Mouse (Mus musculus): ENCODE results near the gene Tspan31. TPM values are rescaled to one million over a fixed set of nuclear protein-coding genes. Genes with fewer than 3 reads are reported as not detected.
"Not testable (repeated sequence)": the region's sequence is repeated elsewhere in the genome, so short reads cannot be mapped to it uniquely, and the experiment has no call there.

The Tspan31 gene
- polyA plus RNA-seq, 1 experiment from 2014 or later, result 71.7 TPM

DNA sequence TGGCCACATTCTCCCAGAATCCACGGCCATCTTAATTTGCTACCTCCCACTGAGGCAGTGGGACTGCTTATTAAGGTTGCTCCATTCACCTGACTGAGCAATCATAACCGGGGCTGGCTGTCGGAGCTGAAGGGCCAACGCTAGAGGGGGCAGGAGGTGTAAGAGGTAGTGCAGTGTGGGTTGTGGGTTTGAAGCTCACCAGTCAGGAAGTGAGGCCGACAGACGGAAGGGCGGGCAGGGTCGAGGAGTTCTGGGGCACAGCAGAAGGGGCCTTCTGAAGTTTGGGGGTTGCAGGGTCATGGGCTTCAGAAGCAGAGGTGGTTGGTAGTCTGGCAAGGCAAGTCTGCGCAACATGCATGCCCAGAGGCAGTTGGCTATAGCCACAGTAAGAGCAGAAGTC is 5.0 kb upstream of the Tspan31 start, which contains the start of gene Agap2:
Gene Agap2, plus strand, starts transcription at position 205 of the 400 bp plus-strand sequence.
- H3K4me3 ChIP-seq (replicated peaks; ENCODE audit: low read depth, low read length), result no peak within 1 kb of the TSS
- H3K4me1 ChIP-seq (ENCODE audit: control insufficient read depth, insufficient read depth, low read length), result peaks cover 21% of the 10 kb centered on the region
- H3K9me3 ChIP-seq (ENCODE audit: control insufficient read depth, low read length), result no peaks in the 10 kb centered on the region
- H3K27me3 ChIP-seq (ENCODE audit: control insufficient read depth, insufficient read depth, low read length), result 0 out of 2 replicates have a peak, but pooled peaks cover 7% of the 10 kb centered on the region
- ATAC-seq (ENCODE audit: low FRiP score, low TSS enrichment), result no peak
- H3K4me2 ChIP-seq (ENCODE audit: low read length), result no peak within 1 kb of the TSS
- 68% methylated on average over 9 of the region's 9 CpGs for WGBS
- DNase-seq, result no peak
- H3K9ac ChIP-seq (replicated peaks; ENCODE audit: low read length), result no peak within 1 kb of the TSS
- no peaks in the 10 kb centered on the region for H3K36me3 ChIP-seq (ENCODE audit: control insufficient read depth, insufficient read depth, low read length)
- H3K27ac ChIP-seq (replicated peaks; ENCODE audit: low read depth, low read length), result no peak within 1 kb of the TSS

DNA sequence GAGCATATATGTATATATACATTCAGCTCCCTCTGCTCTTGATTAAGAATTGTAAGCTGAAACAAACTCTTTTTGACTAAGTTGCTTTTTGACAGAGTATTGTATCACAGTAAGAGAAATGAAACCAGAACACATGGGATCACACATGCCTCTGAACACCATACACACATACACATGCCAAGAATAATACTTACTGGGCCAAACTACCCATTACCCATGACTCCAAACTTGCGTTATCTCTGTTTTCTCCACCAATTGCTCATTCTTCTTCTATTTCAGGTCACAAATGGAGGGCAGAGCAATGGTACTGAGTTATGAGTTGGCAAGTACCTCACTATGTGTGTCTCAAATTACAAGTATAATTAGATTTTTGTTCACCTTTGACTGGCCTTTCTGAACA is 3.9 kb upstream of the Tspan31 start:
- H3K9ac ChIP-seq (replicated peaks; ENCODE audit: low read length), result no peak overlapping the region
- no peak overlapping the region for H3K4me3 ChIP-seq (replicated peaks; ENCODE audit: low read depth, low read length)
- no peak for DNase-seq
- 97% methylated on average over 1 of the region's 1 CpGs for WGBS
- peaks cover 22% of the 10 kb centered on the region for H3K4me1 ChIP-seq (ENCODE audit: control insufficient read depth, insufficient read depth, low read length)
- no peak for ATAC-seq (ENCODE audit: low FRiP score, low TSS enrichment)
- H3K9me3 ChIP-seq (ENCODE audit: control insufficient read depth, low read length), result no peaks in the 10 kb centered on the region
- no peaks in the 10 kb centered on the region for H3K36me3 ChIP-seq (ENCODE audit: control insufficient read depth, insufficient read depth, low read length)
- H3K27ac ChIP-seq (replicated peaks; ENCODE audit: low read depth, low read length), result no peak overlapping the region
- H3K4me2 ChIP-seq (ENCODE audit: low read length), result no peak overlapping the region
- no peaks in the 10 kb centered on the region for H3K27me3 ChIP-seq (ENCODE audit: control insufficient read depth, insufficient read depth, low read length)

DNA sequence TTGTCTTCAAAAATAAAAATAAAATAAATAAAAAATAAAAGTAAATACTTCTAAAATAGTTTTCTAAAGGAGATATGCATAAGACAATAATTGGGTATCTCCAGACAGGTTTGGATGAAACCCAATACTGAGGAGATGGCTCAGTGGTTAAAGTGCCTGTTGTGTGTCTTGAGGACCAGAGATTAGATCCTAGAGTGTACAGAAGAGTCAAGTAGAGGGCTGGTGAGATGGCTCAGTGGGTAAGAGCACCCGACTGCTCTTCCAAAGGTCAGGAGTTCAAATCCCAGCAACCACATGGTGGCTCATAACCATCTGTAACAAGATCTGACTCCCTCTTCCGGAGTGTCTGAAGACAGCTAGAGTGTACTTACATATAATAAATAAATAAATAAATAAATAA is 2.9 kb upstream of the Tspan31 start:
- ATAC-seq (ENCODE audit: low FRiP score, low TSS enrichment); DNase-seq; H3K36me3 ChIP-seq (ENCODE audit: control insufficient read depth, insufficient read depth, low read length); H3K4me2 ChIP-seq (ENCODE audit: low read length); H3K27me3 ChIP-seq (ENCODE audit: control insufficient read depth, insufficient read depth, low read length); H3K4me3 ChIP-seq (replicated peaks; ENCODE audit: low read depth, low read length); H3K27ac ChIP-seq (replicated peaks; ENCODE audit: low read depth, low read length); H3K9ac ChIP-seq (replicated peaks; ENCODE audit: low read length); H3K9me3 ChIP-seq (ENCODE audit: control insufficient read depth, low read length): not testable (repeated sequence)
- 92% methylated on average over 2 of the region's 2 CpGs for WGBS
- H3K4me1 ChIP-seq (ENCODE audit: control insufficient read depth, insufficient read depth, low read length), result peaks cover 20% of the 10 kb centered on the region

DNA sequence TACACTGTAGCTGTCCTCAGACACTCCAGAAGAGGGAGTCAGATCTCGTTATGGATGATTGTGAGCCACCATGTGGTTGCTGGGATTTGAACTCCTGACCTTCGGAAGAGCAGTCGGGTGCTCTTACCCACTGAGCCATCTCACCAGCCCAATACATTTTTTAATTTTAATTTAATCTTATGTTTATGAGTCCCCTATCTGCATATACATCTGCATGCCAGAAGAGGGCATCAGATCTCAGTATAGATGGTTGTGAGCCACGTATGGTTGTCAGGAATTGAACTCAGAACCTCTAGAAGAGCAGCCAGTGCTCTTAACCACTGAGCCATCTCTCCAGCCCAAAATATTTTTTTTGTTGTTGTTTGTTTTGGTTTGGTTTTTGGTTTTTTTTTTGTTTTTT is 2.2 kb upstream of the Tspan31 start:
- H3K4me3 ChIP-seq (replicated peaks; ENCODE audit: low read depth, low read length); H3K27me3 ChIP-seq (ENCODE audit: control insufficient read depth, insufficient read depth, low read length); ATAC-seq (ENCODE audit: low FRiP score, low TSS enrichment); H3K9ac ChIP-seq (replicated peaks; ENCODE audit: low read length); H3K9me3 ChIP-seq (ENCODE audit: control insufficient read depth, low read length); DNase-seq; H3K27ac ChIP-seq (replicated peaks; ENCODE audit: low read depth, low read length); H3K4me2 ChIP-seq (ENCODE audit: low read length): not testable (repeated sequence)
- Histone ChIP-seq H3K36me3 (ENCODE audit: control insufficient read depth, insufficient read depth, low read length) (peaks cover 12% of the 10 kb centered on the region), H3K4me1 (ENCODE audit: control insufficient read depth, insufficient read depth, low read length) (peaks cover 14% of the 10 kb centered on the region)
- WGBS, result 85% methylated on average over 4 of the region's 4 CpGs

DNA sequence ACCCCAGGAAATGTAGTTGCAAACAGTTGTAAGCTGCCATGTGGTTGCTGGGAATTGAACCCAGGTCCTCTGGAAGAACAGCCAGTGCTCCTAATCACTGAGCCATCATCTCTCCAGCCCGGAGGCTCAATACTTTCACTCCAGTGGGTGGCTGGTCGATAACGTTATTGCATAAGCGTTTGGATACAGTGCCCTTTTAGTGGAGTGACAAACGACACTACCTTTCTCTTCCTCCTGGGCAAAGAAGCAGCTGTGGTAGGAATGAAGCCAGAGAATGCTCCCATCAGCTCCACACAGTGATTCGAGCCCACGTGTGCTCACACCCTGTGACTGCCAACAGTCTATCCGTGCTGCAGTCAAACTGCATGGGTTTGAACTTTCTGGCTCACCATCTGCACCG is 1.1 kb upstream of the Tspan31 start:
- ATAC-seq (ENCODE audit: low FRiP score, low TSS enrichment) (no peak), DNase-seq (no peak)
- peak overlapping the region; percentile 54 for H3K4me3 ChIP-seq (replicated peaks; ENCODE audit: low read depth, low read length)
- H3K27me3 ChIP-seq (ENCODE audit: control insufficient read depth, insufficient read depth, low read length), result no peaks in the 10 kb centered on the region
- H3K4me1 ChIP-seq (ENCODE audit: control insufficient read depth, insufficient read depth, low read length), result peaks cover 14% of the 10 kb centered on the region
- H3K36me3 ChIP-seq (ENCODE audit: control insufficient read depth, insufficient read depth, low read length), result peaks cover 22% of the 10 kb centered on the region
- no peaks in the 10 kb centered on the region for H3K9me3 ChIP-seq (ENCODE audit: control insufficient read depth, low read length)
- peak overlapping the region; percentile 74 for H3K9ac ChIP-seq (replicated peaks; ENCODE audit: low read length)
- H3K27ac ChIP-seq (replicated peaks; ENCODE audit: low read depth, low read length), result peak overlapping the region; percentile 77; the same call in 1 of the 2 replicates
- H3K4me2 ChIP-seq (ENCODE audit: low read length), result peak overlapping the region; percentile 95
- WGBS, result 83% methylated on average over 9 of the region's 9 CpGs

DNA sequence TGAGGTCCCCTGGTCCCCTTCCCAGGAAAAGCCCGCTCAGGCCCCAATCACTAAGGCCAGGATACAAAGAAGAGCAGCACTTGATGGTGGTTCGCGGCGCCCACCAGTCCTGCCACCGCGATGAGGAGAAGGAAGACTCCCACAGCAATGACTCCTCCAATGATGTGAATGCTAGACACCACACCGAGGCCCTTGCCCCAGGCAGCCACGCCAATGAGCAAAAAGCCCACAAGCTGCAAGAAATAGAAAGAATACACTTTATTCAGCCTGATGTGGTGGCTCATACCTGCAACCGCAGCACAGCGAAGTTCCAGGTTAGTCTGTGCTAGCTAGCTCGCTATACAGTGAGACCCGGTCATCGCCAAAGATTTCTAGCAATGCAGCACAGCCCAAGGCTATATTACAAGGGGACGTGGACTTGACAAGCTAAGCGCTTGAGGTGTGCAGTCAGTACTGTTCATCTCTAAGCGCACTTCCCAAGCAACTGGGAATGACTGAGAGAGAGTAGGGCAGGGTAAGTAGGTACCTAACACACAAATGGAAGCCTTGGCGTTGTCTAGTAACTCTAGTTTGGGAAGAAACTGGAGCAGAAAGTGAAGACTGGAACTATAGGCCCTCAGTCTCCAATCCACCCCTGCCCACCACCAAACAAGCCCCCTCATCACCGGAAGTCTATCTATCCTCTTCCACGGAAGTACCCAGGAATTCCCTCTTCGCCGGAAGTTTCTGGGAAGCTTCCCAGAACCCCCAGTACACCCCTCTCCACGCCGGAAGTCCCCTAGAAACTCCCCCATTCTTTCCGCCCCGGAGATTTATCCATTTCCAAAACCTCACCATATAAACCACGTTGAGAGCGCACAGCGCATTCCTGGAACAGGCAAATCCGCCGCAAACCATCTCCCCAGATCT is 529 bp downstream of the Tspan31 start:
- peak overlapping the region; percentile 74 for H3K9ac ChIP-seq (replicated peaks; ENCODE audit: low read length)
- H3K4me1 ChIP-seq (ENCODE audit: control insufficient read depth, insufficient read depth, low read length), result peaks cover 20% of the 10 kb centered on the region
- no peaks in the 10 kb centered on the region for H3K9me3 ChIP-seq (ENCODE audit: control insufficient read depth, low read length)
- WGBS, result 6% methylated on average over 30 of the region's 30 CpGs
- peak overlapping the region; percentile 85 for H3K27ac ChIP-seq (replicated peaks; ENCODE audit: low read depth, low read length)
- H3K4me3 ChIP-seq (replicated peaks; ENCODE audit: low read depth, low read length), result peak overlapping the region; percentile 54
- peak overlapping the region; percentile 95 for H3K4me2 ChIP-seq (ENCODE audit: low read length)
- H3K27me3 ChIP-seq (ENCODE audit: control insufficient read depth, insufficient read depth, low read length), result no peaks in the 10 kb centered on the region
- peaks cover 38% of the 10 kb centered on the region for H3K36me3 ChIP-seq (ENCODE audit: control insufficient read depth, insufficient read depth, low read length)
- DNase-seq (peak; percentile 89), ATAC-seq (ENCODE audit: low FRiP score, low TSS enrichment) (peak; percentile 82)

GRCm38 (mm10) chr10:127068360-127069038 is 1.6 kb downstream of the Tspan31 start:
- peak overlapping the region; percentile 95 for H3K4me2 ChIP-seq (ENCODE audit: low read length)
- no peaks in the 10 kb centered on the region for H3K27me3 ChIP-seq (ENCODE audit: control insufficient read depth, insufficient read depth, low read length)
- peak overlapping the region; percentile 85 for H3K27ac ChIP-seq (replicated peaks; ENCODE audit: low read depth, low read length)
- 81% methylated on average over 9 of the region's 9 CpGs for WGBS
- H3K4me1 ChIP-seq (ENCODE audit: control insufficient read depth, insufficient read depth, low read length), result peaks cover 20% of the 10 kb centered on the region
- H3K9me3 ChIP-seq (ENCODE audit: control insufficient read depth, low read length), result no peaks in the 10 kb centered on the region
- peaks cover 38% of the 10 kb centered on the region for H3K36me3 ChIP-seq (ENCODE audit: control insufficient read depth, insufficient read depth, low read length)
- peak overlapping the region; percentile 74 for H3K9ac ChIP-seq (replicated peaks; ENCODE audit: low read length)
- ATAC-seq (ENCODE audit: low FRiP score, low TSS enrichment) (no peak), DNase-seq (no peak)
- H3K4me3 ChIP-seq (replicated peaks; ENCODE audit: low read depth, low read length), result peak overlapping the region; percentile 54

DNA sequence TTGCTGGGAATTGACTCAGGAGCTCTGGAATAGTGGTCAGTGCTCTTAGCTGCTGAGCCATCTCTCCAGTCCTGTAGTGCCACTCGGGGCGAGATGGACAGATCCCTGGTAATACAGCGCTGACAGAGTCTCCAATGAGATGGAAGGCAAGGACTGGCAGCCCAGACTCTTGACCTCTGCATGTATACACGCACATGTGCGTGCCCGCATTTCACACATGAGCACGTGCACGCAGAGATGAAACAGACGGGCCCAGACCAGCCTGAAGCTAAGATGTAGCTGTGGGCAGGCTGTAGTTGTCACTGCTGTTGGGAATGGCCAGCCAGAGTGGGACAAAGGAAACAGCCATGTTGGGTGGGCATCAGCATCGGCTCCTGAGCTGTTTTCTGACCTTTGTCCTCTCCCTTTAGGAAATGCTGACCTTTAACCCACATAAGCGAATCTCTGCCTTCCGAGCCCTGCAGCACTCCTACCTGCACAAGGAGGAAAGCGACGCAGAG is 3.5 kb downstream of the Tspan31 start:
- no peak overlapping the region for H3K4me2 ChIP-seq (ENCODE audit: low read length)
- no peak overlapping the region for H3K9ac ChIP-seq (replicated peaks; ENCODE audit: low read length)
- 90% methylated on average over 14 of the region's 14 CpGs for WGBS
- no peaks in the 10 kb centered on the region for H3K9me3 ChIP-seq (ENCODE audit: control insufficient read depth, low read length)
- H3K4me1 ChIP-seq (ENCODE audit: control insufficient read depth, insufficient read depth, low read length), result peaks cover 31% of the 10 kb centered on the region
- H3K36me3 ChIP-seq (ENCODE audit: control insufficient read depth, insufficient read depth, low read length), result peaks cover 38% of the 10 kb centered on the region
- no peaks in the 10 kb centered on the region for H3K27me3 ChIP-seq (ENCODE audit: control insufficient read depth, insufficient read depth, low read length)
- H3K4me3 ChIP-seq (replicated peaks; ENCODE audit: low read depth, low read length), result peak overlapping the region; percentile 9; the same call in 1 of the 2 replicates
- no peak overlapping the region for H3K27ac ChIP-seq (replicated peaks; ENCODE audit: low read depth, low read length)
- ATAC-seq (ENCODE audit: low FRiP score, low TSS enrichment) (no peak), DNase-seq (no peak)

Data from midbrain, embryonic 14.5 days (tissue).